Mouse (Mus musculus) right cerebral cortex, postnatal 14 days (tissue): Measurements from ENCODE around the gene Farp1.

Experiments used
- DNase-seq: peaks from one replicate; pipeline ENCODE4 v3.0.0; 2022

The Farp1 gene

GRCm38 (mm10) chr14:121276016-121276415 is 241.0 kb downstream of the Farp1 start:
- no peak for DNase-seq

GRCm38 (mm10) chr14:121279106-121279505 is 244.1 kb downstream of the Farp1 start:
- DNase-seq: peak; percentile 84

- no peak for DNase-seq
These were observed 245.8 kb downstream of the Farp1 start for GRCm38 (mm10) chr14:121280601-121281335.

GRCm38 (mm10) chr14:121281336-121281710 is 246.3 kb downstream of the Farp1 start:
- no peak for DNase-seq

GRCm38 (mm10) chr14:121285379-121286120 is 250.6 kb downstream of the Farp1 start:
- DNase-seq: no peak

GRCm38 (mm10) chr14:121291881-121292280 is 256.9 kb downstream of the Farp1 start:
- DNase-seq: no peak

GRCm38 (mm10) chr14:121292391-121292790 is 257.4 kb downstream of the Farp1 start:
- DNase-seq: no peak

- no peak for DNase-seq
These were observed 259.5 kb downstream of the Farp1 start for GRCm38 (mm10) chr14:121294484-121294883.

GRCm38 (mm10) chr14:121297103-121297502 is 262.1 kb downstream of the Farp1 start:
- DNase-seq: no peak

GRCm38 (mm10) chr14:121298537-121298936 is 263.5 kb downstream of the Farp1 start:
- DNase-seq: no peak

- no peak for DNase-seq
These were observed 264.1 kb downstream of the Farp1 start for GRCm38 (mm10) chr14:121299093-121299492.

- DNase-seq: no peak
These were observed 269.5 kb downstream of the Farp1 start for GRCm38 (mm10) chr14:121304523-121304922.

- DNase-seq: no peak
These were observed 270.5 kb downstream of the Farp1 start for GRCm38 (mm10) chr14:121305316-121306064.

- DNase-seq: no peak
These were observed 274.9 kb downstream of the Farp1 start for GRCm38 (mm10) chr14:121309909-121310308.

- no peak for DNase-seq
These were observed 275.5 kb downstream of the Farp1 start for GRCm38 (mm10) chr14:121310325-121311080.

- DNase-seq: no peak
These were observed 276.1 kb downstream of the Farp1 start for GRCm38 (mm10) chr14:121311083-121311482.

- no peak for DNase-seq
These were observed 278.3 kb downstream of the Farp1 start for GRCm38 (mm10) chr14:121313283-121313682.

GRCm38 (mm10) chr14:121314934-121315333 is 279.9 kb downstream of the Farp1 start:
- DNase-seq: peak; percentile 30

GRCm38 (mm10) chr14:121316136-121316535 is 281.1 kb downstream of the Farp1 start:
- DNase-seq: no peak

GRCm38 (mm10) chr14:121316631-121317311 is 281.8 kb downstream of the Farp1 start:
- DNase-seq: no peak

- DNase-seq: no peak
These were observed 282.3 kb downstream of the Farp1 start for GRCm38 (mm10) chr14:121317312-121317671.

GRCm38 (mm10) chr14:121318382-121318781 is 283.4 kb downstream of the Farp1 start:
- no peak for DNase-seq
